Mouse (Mus musculus) CH12.LX (cell line): ENCODE results near the gene Prph.

Source experiments
- CTCF ChIP-seq, 2 experiments: IDR thresholded peaks in 1 of 2; conservative IDR thresholded peaks in 1 of 2; 2 replicates each; pipeline ENCODE4 v1.5.1; 2011 to 2012; ENCODE audit warnings: low read depth in 2 of 2, low read length in 2 of 2, improper control_type of control experiment in 1 of 2, inconsistent platforms in 1 of 2, mild to moderate bottlenecking in 1 of 2, moderate library complexity in 1 of 2
- E2F4 ChIP-seq: IDR thresholded peaks from 2 replicates; pipeline ENCODE4 v1.6.1; 2011; ENCODE audit warnings: low read depth, low read length, improper control_type of control experiment; ENCODE audit not compliant: insufficient replicate concordance
- MAZ ChIP-seq: IDR thresholded peaks from 2 replicates; pipeline ENCODE4 v1.6.1; 2012; ENCODE audit warnings: low read depth, mild to moderate bottlenecking, inconsistent platforms, low read length, improper control_type of control experiment, moderate library complexity

DNA sequence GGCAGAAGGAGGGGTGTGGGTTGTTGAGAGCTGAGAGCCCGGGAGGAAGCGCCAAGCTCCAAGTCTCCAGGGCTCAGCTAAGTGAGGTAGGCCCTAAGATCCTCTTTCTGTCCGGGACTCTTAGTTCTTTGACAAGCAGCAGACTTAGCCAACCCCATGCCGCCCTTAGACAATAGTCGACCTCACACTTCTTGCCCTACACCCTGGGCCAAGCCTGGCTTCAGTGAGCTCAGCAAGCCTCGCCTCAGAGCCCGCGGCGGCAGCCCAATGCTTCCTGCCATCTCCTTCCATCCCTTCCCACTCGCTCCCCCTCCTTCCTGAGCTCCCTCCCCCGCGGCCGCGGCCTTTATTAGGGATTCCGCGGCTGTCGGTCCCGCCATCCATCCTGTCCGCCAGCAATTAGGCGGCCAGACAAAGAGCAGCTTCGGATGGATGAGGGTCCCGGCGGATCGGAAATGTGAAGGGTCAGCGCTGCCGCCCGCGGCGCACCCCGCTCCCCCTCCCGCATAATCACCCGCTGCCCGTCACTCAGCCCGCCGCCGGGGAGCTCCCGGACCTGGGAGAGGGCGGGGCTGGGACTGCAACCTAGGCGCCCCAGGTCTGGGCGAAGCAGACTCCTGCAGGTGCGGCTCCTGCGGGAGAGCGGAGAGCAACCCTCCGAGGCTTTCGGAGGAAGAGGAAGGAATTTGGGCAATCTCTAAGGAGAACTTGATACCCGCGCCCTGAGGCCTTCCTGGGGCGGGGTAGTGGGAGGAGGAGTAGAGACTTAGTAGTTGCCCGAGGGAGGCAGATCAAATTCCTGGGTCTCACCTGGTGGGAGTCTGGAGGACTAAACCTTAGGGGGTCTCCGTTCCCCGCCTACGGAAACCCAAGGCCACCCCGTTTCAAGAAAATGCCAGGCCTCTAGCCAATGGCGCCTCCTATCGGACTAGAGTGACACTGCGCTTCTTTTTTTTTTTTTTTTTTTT, 38.6 kb downstream of the Prph start:
- TF ChIP-seq E2F4 = no peak
- TF ChIP-seq CTCF (conservative IDR thresholded peaks at IDR 0.05 in 1 of 2, IDR thresholded peaks at IDR 0.05 in 1 of 2; ENCODE audit: low read depth in 2 of 2, low read length in 2 of 2) = 0 out of 4 replicates have a peak, but pooled peaks of 1 of the 2 experiments have one; percentile 9
- TF ChIP-seq MAZ = no peak
